Mouse (Mus musculus): ENCODE data around the gene Rnase13. TPM values are rescaled to one million over a fixed set of nuclear protein-coding genes. Genes with fewer than 3 reads are reported as not detected.
"Not testable (repeated sequence)": the region's sequence is repeated elsewhere in the genome, so short reads cannot be mapped to it uniquely, and the experiment has no call there.

Gene Rnase13
- total RNA-seq (2021): not detected
- long read RNA-seq, experiment 1: 0 reads
- long read RNA-seq, experiment 2: 0 reads

DNA sequence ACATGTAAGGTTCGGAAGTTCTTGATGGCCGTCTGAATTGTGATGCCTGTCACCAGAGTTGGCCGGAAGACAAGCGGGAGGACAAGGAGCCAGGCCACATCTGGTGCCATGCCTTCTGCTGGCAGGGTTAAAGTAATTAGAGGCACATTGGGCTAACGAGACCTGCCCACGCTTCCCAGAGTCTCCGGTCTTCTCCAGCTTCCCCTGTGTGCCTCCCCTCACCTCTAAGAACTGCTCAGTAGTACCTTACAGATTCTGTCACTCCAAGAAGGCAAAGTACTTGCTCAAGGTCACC lies at the start of gene Rnase13:
Rnase13 (minus strand) TSS at position 203 of the 295 bp plus-strand sequence.
- DNase-seq: no peak

DNA sequence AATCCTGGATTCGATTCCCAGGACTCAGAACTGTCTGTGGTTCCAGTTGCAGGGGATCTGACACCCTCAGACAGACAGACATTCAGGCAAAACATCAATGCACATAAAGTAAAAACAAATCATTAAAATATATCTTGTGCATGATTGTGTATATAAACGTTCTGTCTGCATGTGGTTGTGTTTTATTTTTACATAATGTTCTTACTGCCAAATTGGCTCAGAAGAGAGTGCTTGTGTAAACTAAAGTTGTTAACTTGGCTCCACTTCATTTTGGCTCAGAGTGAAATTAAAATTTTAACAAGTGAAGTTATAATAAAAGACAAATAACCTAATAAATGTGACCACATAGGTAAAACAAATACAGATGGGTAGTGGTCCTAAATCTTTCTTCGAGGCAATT lies 44.8 kb upstream of the Rnase13 start:
- DNase-seq: no peak

DNA sequence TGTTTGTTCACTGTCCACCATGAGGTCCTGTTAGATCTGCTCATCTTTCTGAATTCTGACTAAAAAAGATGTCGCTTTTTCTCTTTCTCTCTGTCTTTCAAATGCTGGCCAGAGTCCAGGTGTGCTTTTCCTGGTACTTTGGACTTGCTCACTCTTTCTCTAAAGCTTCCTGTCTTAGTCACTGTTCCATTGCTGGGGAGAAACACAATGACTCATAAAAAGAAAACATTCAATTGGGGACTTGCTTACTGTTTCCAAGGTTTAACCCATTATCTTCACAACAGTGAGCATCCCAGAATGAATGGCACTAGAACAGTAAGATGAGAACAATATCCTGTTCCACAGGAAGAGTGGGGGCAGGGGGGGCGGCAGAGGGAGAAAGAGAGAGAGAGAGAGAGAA lies 37.7 kb upstream of the Rnase13 start:
- DNase-seq: no peak

- no peak for DNase-seq
These were observed 20.8 kb upstream of the Rnase13 start for GRCm38 (mm10) chr14:51943336-51943735.

DNA sequence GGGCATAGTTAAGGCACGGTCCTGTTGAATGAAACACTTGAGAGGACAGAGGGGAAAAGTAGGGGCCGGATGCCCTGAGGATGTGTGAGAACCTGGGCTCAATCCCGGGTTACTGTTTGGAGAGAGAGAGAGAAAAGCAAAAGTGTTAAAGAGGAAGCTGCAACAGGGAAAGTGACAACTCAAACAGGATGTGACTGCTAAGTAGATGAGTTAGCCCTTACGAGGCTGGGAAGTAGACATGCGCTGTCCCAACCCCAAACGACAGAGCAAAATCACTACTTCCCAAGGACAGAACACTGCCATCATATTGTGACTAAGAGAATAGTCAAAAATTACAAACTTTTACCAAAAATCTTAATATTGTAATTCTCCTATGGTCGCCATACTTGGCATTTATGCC lies 19.7 kb upstream of the Rnase13 start:
- DNase-seq: no peak

- DNase-seq: peak; percentile 30
These were observed 19.0 kb upstream of the Rnase13 start for GRCm38 (mm10) chr14:51941577-51941976.

DNA sequence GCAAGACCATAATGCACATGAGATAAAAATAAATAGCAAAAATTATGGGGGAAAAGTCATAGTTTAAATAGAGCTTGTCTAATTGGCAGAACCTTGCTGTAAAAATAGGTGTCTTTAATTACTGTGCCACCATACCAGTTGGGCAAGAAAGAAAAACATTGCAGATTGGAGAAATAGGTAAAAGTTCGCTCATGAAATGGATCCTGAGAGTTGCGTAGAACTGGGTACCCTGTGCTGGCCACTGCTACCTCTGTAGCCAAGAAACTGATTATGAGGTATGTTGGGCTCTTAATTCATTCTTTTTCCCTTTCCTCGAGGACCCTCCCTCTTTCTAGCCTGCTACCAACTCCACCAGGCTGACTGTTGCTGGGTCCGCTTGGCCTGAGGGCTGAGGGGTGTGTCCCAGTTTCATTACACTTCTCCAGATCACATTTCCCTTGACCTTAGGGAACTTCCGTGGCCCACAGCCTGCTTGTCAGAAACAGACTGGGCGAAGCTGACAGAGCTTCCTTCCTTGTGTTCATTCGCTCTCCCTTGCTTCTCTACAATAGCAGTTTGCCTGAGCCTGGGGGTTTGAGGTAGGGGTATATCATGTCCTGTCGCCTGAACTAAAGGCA lies 18.5 kb upstream of the Rnase13 start:
- peak; percentile 71 for DNase-seq

- DNase-seq: no peak
These were observed 16.4 kb upstream of the Rnase13 start for GRCm38 (mm10) chr14:51939005-51939404.

DNA sequence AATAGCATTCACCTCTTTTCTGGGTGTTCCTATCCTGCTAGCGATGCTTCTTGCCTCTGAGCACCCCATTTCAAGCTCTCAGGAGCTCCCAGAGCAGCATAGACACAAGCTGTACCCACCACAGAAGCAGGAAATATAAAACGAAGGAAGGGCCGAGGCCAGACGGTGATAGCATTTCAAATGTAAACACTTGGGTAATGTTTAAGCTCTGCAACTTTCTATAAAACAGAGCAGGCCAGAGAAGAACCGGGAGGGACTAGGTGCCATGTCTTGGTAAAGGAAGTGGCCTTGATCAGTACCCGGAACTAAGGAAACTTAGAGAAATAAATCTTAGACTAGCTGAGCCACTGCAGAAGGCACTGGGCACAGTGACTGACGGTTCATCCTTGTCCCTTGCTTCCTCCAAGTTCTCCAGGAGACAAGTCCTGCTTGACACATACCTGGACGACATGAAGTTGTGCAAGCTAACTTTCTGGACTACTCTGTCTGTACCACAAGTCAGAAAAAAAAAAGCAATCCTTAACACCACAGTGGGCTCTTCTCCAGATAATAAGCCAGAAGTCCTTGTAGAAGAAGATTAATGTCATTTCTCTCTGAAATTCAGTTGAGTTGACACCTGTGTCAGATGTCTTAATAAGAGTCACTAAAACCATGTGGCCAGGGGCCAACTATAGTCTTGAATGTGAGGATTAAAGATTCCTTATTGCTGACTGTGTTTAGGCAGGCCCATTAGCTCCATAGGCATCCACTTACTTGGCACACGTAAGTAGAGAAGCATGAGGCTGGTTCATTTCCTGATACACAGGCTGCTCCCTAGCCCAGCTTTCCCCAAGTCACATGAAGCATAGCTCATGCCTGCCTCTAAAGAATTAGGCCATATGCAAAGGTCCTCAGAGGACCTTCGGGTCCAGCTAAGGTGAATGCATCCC lies 9.8 kb upstream of the Rnase13 start:
- DNase-seq: no peak

- DNase-seq: peak; percentile 72
These were observed 8.3 kb upstream of the Rnase13 start for GRCm38 (mm10) chr14:51930824-51931223.

- no peak for DNase-seq
These were observed 7.4 kb upstream of the Rnase13 start for GRCm38 (mm10) chr14:51929968-51930367.

- peak; percentile 69 for DNase-seq
These were observed 6.9 kb upstream of the Rnase13 start for GRCm38 (mm10) chr14:51929309-51929943.

- DNase-seq: not testable (repeated sequence)
These were observed 4.4 kb upstream of the Rnase13 start for GRCm38 (mm10) chr14:51926930-51927329.

- no peak for DNase-seq
These were observed 919 bp upstream of the Rnase13 start for GRCm38 (mm10) chr14:51923492-51923891.

- no peak for DNase-seq
These were observed 337 bp upstream of the Rnase13 start for GRCm38 (mm10) chr14:51922910-51923309.

DNA sequence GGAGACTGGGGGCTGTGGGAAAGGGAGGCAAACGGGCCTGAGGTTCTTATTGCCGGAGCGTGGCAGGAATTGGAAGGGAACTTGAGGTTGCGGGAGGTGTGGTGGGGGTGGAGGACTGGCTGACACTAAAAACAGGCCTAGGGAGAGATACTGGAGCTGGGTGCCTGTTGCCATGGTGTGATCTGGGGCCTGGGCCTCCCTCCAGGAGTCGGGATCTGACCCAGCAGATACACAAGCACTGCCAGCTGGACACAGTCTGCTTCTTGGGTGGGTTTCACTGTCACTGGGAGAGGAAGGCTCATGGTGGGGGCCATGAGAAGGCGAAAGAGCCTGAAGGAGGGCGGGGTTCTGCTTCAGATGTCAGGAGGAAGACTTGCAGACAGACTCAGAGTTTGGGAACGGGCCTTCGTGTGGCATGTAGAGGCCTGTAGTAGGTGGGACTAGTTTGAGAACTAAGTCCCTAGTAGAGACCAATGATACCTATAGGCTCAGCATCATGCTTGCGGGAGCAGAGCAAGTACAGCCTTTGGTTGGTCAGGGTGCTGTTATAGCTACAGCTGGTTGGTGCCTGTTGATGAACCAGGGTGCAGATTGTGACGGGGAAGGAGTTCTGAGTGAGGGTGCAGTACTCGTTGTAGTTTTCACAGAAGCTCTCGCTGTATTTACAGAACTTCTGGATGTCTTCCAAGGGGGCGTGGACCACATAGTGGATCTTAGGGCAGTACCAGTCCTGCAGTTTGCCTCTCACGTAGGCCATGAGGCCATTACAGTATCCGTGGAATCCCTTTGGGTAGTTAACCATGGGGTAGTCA lies 608 bp downstream of the Rnase13 start:
- no peak for DNase-seq

DNA sequence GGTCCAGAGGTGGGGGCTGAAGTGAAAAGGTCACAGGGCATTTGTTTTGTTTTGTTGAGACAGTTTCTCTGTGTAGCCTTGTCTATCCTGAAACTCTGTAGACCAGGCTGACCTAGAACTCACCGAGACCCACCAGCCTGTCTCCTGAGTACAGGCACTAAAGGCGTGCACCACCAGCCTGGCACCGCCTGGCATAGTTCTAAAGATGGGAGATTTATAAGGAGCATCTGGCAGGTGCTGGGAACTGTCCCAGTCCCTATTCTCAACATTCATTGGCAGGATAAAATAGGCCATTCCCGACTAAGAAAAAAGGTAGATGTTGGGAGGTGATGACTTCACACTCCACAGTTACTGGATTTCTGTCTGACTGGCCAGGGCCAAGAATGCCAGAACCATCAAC lies 3.6 kb downstream of the Rnase13 start:
- DNase-seq: no peak

GRCm38 (mm10) chr14:51918125-51918524 lies 4.4 kb downstream of the Rnase13 start, which contains the start of gene Tppp2:
TSS of gene Tppp2 (plus strand) at chr14:51918425.
- DNase-seq: no peak

DNA sequence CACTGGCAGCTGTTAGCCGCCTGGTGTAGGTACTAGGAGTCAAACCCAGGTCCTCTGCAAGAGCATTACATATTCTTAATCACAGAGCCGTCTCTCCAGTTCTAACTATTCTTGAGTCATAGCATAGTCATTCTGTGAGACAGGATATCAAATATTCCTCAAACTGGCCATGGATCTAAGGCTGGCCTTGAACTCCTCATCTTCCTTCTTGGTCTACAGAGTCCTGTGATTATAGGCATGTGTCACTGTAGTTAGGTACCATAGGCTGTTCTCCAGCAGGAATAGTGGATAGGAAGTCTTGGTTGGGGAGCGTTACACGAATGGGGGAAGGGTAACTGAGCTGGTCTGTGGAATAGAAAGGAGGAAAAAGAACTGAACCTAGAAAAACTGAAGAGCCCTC lies 6.0 kb downstream of the Rnase13 start:
- DNase-seq: no peak

- no peak for DNase-seq
These were observed 7.5 kb downstream of the Rnase13 start for GRCm38 (mm10) chr14:51915030-51915429.

DNA sequence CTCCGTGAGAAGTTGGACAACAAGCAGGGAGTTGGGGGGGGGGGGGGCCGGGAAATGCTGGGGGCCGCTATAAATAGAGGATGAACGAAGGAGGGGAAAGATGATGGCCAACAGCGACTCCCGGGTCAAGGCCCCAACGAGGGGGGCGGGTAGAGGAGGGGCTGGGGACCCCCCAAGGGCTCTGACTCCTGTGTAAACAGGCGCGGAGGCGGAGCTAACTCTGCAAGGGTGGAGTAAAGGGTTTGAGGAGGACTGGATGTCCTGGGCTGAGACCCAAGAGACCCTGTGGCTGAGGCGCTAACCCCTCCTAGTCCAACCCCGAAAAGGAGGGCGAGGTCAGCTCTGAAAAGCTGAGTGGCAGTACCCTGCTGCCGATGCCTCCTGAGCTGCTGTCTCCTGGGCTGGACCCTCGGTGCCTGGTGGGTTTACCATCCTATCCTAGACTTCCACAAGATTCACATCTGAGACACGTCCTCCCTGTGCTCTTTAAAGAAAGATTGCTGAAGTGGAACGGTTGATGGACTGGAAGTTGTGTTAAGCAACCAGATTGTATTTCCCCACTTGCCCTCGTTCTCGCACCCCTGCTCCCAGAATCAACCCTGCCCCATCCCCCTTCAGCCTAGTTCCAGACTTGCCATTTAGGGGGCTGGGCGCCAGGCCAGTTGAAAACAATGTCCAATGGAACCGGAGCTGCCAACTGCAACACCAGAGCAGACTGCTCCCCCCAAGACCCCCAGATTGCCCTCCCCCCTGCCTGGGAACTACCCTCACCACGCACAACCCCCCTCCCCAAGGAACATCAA lies 8.4 kb downstream of the Rnase13 start, which contains the start of gene Ndrg2:
Ndrg2 (minus strand) TSS at position 199 of the 803 bp plus-strand sequence.
- DNase-seq: peak; percentile 76

Data from adrenal gland, postnatal 10 days (tissue).